Mouse (Mus musculus): ENCODE measurements around the gene Cenpe. TPM values are rescaled to one million over a fixed set of nuclear protein-coding genes. Genes with fewer than 3 reads are reported as not detected.

The Cenpe gene
- total and polyA plus RNA-seq, 3 experiments, result 19.5 to 119 (median 26.4) TPM

DNA sequence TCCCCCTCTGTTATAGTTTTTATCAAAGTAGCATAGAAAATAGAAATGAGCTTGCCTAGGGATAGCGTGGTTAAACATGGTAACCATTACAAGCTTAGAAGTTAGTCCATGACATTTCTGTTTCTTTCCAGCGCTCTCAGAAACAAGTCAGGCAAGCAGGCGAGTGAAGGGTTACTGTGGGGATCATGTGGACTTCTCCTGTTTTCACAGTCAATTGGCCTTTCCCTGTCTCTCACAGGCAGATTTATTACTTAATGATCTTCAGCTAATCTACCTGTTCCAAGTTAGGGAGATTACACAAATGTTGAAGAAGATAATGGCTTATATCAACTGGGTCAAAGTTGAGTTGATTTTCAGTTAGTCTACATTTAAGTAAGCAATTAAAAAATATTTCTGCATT is 20.1 kb downstream of the Cenpe start:
- no peak overlapping the region for H3K4me3 ChIP-seq (ENCODE audit: control insufficient read depth in 1 of 2, insufficient read depth in 1 of 2, low read depth in 2 of 2, low read length in 2 of 2)
- no peak overlapping the region for H3K9ac ChIP-seq (ENCODE audit: control insufficient read depth, low read depth, low read length, poor library complexity, severe bottlenecking)
- H3K4me1 ChIP-seq (ENCODE audit: control insufficient read depth in 1 of 2, insufficient read depth in 2 of 2, low read length in 2 of 2), result no peaks in the 10 kb centered on the region
- DNase-seq (ENCODE audit: low read depth, low spot score), result no peak
- no peak overlapping the region for H3K27ac ChIP-seq (ENCODE audit: control insufficient read depth, low read depth, low read length)
- TF ChIP-seq RCOR1 (IDR thresholded peaks at IDR 0.05; ENCODE audit: low read depth, low read length), result no peak
- TF ChIP-seq CHD1 (IDR thresholded peaks at IDR 0.05; ENCODE audit: low read depth, low read length), result no peak
- TF ChIP-seq ELF1 (IDR thresholded peaks at IDR 0.05; ENCODE audit: low read depth, low read length), result no peak
- no peak for TF ChIP-seq BHLHE40 (IDR thresholded peaks at IDR 0.05; ENCODE audit: borderline replicate concordance, low read depth, low read length)
- no peak for TF ChIP-seq POLR2A (IDR thresholded peaks at IDR 0.05; ENCODE audit: control insufficient read depth in 1 of 2, insufficient read depth in 1 of 2, low read depth in 1 of 2, low read length in 2 of 2, poor library complexity in 1 of 2)
- TF ChIP-seq CTCF (IDR thresholded peaks at IDR 0.05 in 2 of 3, conservative IDR thresholded peaks at IDR 0.05 in 1 of 3; ENCODE audit: control insufficient read depth in 1 of 3, insufficient read depth in 1 of 3, low read depth in 2 of 3, low read length in 3 of 3, poor library complexity in 1 of 3, severe bottlenecking in 1 of 3), result no peak
- no peak for TF ChIP-seq TBP (IDR thresholded peaks at IDR 0.05; ENCODE audit: low read depth, low read length)
- no peak for TF ChIP-seq TAL1 (IDR thresholded peaks at IDR 0.05; ENCODE audit: low read length)
- H3K9me3 ChIP-seq (replicated peaks; ENCODE audit: insufficient read depth, low read length), result no peaks in the 10 kb centered on the region
- peaks cover 0 to 57% of the 10 kb centered on the region in 2 experiments; a peak in 2 of 4 replicates for H3K36me3 ChIP-seq (ENCODE audit: control insufficient read depth in 1 of 2, insufficient read depth in 2 of 2, low read length in 2 of 2)
- H3K27me3 ChIP-seq (ENCODE audit: control insufficient read depth in 1 of 2, insufficient read depth in 2 of 2, low read length in 2 of 2), result no peaks in the 10 kb centered on the region
- no peaks in the 10 kb centered on the region for H3K79me2 ChIP-seq (ENCODE audit: control insufficient read depth, insufficient read depth, low read length, poor library complexity)

DNA sequence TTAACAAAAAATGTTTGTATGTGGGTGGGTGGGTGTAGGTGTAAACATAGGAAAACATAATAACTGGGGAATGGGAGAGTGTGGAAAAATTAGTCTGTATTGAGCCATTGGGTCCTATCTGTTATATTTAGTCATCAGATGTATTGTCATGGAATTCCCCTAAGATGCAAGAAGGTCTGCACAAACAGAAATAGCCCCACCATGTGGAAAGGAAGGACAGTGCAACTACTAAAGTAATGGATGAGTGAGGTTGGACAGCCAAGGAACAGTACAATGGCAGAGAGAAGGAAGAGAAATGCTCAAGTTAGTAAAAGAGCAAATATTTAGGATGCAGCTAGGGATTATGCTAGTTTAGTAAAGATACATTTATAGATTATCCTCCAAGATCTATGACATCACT is 33.4 kb downstream of the Cenpe start:
- DNase-seq (ENCODE audit: low read depth, low spot score), result peak; percentile 57
- no peak for TF ChIP-seq USF2 (IDR thresholded peaks at IDR 0.05; ENCODE audit: borderline replicate concordance in 1 of 2, insufficient read depth in 1 of 2, low read depth in 1 of 2, low read length in 2 of 2)
- no peak for TF ChIP-seq MAZ (IDR thresholded peaks at IDR 0.05; ENCODE audit: low read depth, low read length)
- TF ChIP-seq TAL1 (IDR thresholded peaks at IDR 0.05; ENCODE audit: low read length), result no peak
- no peak for TF ChIP-seq BHLHE40 (IDR thresholded peaks at IDR 0.05; ENCODE audit: borderline replicate concordance, low read depth, low read length)
- TF ChIP-seq CHD2 (IDR thresholded peaks at IDR 0.05; ENCODE audit: low read length), result no peak
- no peak for TF ChIP-seq SIN3A (IDR thresholded peaks at IDR 0.05; ENCODE audit: low read length)
- no peak for TF ChIP-seq ZMIZ1 (IDR thresholded peaks at IDR 0.05; ENCODE audit: low read depth, low read length)
- no peak for TF ChIP-seq GATA1 (IDR thresholded peaks at IDR 0.05; ENCODE audit: low read depth, low read length)
- peak; percentile 55 for TF ChIP-seq SMC3 (IDR thresholded peaks at IDR 0.05; ENCODE audit: low read depth, low read length)
- TF ChIP-seq MEF2A (IDR thresholded peaks at IDR 0.05; ENCODE audit: extremely low read depth, insufficient replicate concordance, low read depth, low read length, poor library complexity, severe bottlenecking), result no peak
- TF ChIP-seq NRF1 (IDR thresholded peaks at IDR 0.05; ENCODE audit: insufficient read depth, low read depth, low read length, poor library complexity, severe bottlenecking), result no peak
- no peak for TF ChIP-seq HCFC1 (IDR thresholded peaks at IDR 0.05; ENCODE audit: low read depth, low read length)
- TF ChIP-seq JUND (IDR thresholded peaks at IDR 0.05; ENCODE audit: low read depth, low read length), result no peak
- TF ChIP-seq RCOR1 (IDR thresholded peaks at IDR 0.05; ENCODE audit: low read depth, low read length), result no peak
- TF ChIP-seq RAD21 (IDR thresholded peaks at IDR 0.05; ENCODE audit: low read depth, low read length), result peak; percentile 35
- no peak for TF ChIP-seq TBP (IDR thresholded peaks at IDR 0.05; ENCODE audit: low read depth, low read length)
- TF ChIP-seq USF1 (IDR thresholded peaks at IDR 0.05; ENCODE audit: low read depth, low read length), result no peak
- TF ChIP-seq ZKSCAN1 (IDR thresholded peaks at IDR 0.05; ENCODE audit: low read depth, low read length), result no peak
- peak in 2 of 3 experiments; percentile 50 to 59; a peak in 4 of 6 replicates for TF ChIP-seq CTCF (IDR thresholded peaks at IDR 0.05 in 2 of 3, conservative IDR thresholded peaks at IDR 0.05 in 1 of 3; ENCODE audit: control insufficient read depth in 1 of 3, insufficient read depth in 1 of 3, low read depth in 2 of 3, low read length in 3 of 3, poor library complexity in 1 of 3, severe bottlenecking in 1 of 3)
- no peak for TF ChIP-seq MAX (IDR thresholded peaks at IDR 0.05; ENCODE audit: low read length)

More for the DNA sequence above, 33.4 kb downstream of the Cenpe start:
- Histone ChIP-seq H3K36me3 (ENCODE audit: control insufficient read depth in 1 of 2, insufficient read depth in 2 of 2, low read length in 2 of 2) (peaks cover 0 to 36% of the 10 kb centered on the region in 2 experiments; a peak in 2 of 4 replicates), H3K4me1 (ENCODE audit: control insufficient read depth in 1 of 2, insufficient read depth in 2 of 2, low read length in 2 of 2) (no peaks in the 10 kb centered on the region), H3K27ac (ENCODE audit: control insufficient read depth, low read depth, low read length) (no peak overlapping the region), H3K9ac (ENCODE audit: control insufficient read depth, low read depth, low read length, poor library complexity, severe bottlenecking) (no peak overlapping the region), H3K27me3 (ENCODE audit: control insufficient read depth in 1 of 2, insufficient read depth in 2 of 2, low read length in 2 of 2) (no peaks in the 10 kb centered on the region), H3K79me2 (ENCODE audit: control insufficient read depth, insufficient read depth, low read length, poor library complexity) (no peaks in the 10 kb centered on the region), H3K4me3 (ENCODE audit: control insufficient read depth in 1 of 2, insufficient read depth in 1 of 2, low read depth in 2 of 2, low read length in 2 of 2) (no peak overlapping the region), H3K9me3 (replicated peaks; ENCODE audit: insufficient read depth, low read length) (no peaks in the 10 kb centered on the region)
